ENCODE assay signal across 1 mouse cellular context in genomic region chr2:119897090-119897732, GRCm38 (mm10).
A peak's percentile ranks its signal among the peaks of the same experiment; 100 is the strongest.
TF ChIP-seq lines count a peak whose summit lies in the region.

Gene Mga (plus strand): TSS chr2:119897228.

TF ChIP-seq in MEL, 35 proteins besides CTCF, POLR2A, EP300 and RAD21 (continued from another document):
- no peak for TF ChIP-seq POLR2AphosphoS5 (IDR thresholded peaks at IDR 0.05; ENCODE audit: borderline replicate concordance, low read depth, low read length)
- peak; percentile 63 for TF ChIP-seq ETS1 (IDR thresholded peaks at IDR 0.05; ENCODE audit: low read depth, low read length)
- no peak for TF ChIP-seq ZNF384 (IDR thresholded peaks at IDR 0.05; ENCODE audit: low read depth, low read length)
- peak; percentile 44 for TF ChIP-seq KAT2A (conservative IDR thresholded peaks at IDR 0.05; ENCODE audit: low read depth, low read length)
